Mouse (Mus musculus): ENCODE measurements around the gene Mrpl38. TPM values are rescaled to one million over a fixed set of nuclear protein-coding genes. Genes with fewer than 3 reads are reported as not detected.

Mrpl38 gene
- polyA plus RNA-seq, 1 experiment from 2014 or later: 79.8 TPM

DNA sequence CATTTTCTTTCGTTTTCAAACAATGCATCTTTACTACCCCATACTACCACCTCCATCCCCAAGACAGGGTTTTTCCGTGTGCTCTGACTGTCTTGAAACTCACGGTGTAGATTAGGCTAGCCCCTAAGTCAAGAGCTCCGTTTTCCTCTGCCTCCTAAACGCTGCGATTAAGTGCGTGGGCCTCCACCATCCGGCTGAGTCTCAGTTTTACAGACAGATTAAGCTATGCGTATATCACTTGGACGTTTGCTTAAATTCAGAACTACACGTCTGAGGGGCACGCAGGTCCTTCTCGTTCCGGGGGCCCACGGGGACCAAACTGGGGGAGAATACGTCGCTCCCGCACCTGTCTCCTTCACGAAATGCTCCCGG is 586 bp downstream of the Mrpl38 start:
- Histone ChIP-seq H3K27ac (peak overlapping the region; percentile 33), H3K4me3 (peak overlapping the region; percentile 70), H3K4me2 (peak overlapping the region; percentile 71), H3K9ac (peak overlapping the region; percentile 86), H3K36me3 (ENCODE audit: poor library complexity, severe bottlenecking) (peaks cover 50% of the 10 kb centered on the region), H3K4me1 (peaks cover 13% of the 10 kb centered on the region), H3K9me3 (replicated peaks) (no peaks in the 10 kb centered on the region), H3K27me3 (no peaks in the 10 kb centered on the region)
- peak; percentile 6 for ATAC-seq
- WGBS: under 1% methylated on average over 20 of the region's 20 CpGs

DNA sequence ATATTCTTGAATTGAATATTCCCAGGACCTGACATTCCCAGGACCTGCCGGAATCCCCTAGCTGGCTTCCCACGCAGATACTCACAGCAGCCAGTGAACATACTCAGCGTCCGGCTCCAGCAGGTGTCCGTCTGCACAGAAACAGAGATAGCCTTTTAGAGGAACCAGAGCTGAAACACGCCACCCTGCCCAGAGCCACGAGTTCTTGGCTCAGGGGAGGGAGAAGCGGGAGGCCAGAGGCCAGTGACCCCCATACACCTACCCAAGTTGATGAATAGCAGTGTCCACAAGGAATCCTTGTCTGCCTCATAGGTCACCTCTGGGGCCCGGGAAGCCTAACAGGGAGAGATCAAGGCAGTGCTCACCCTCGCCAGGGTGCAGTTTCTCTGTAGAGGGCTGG is 4.5 kb downstream of the Mrpl38 start:
- H3K9me3 ChIP-seq (replicated peaks): no peaks in the 10 kb centered on the region
- H3K36me3 ChIP-seq (ENCODE audit: poor library complexity, severe bottlenecking): peaks cover 49% of the 10 kb centered on the region
- H3K4me3 ChIP-seq: no peak overlapping the region
- H3K4me1 ChIP-seq: peaks cover 34% of the 10 kb centered on the region
- H3K27me3 ChIP-seq: no peaks in the 10 kb centered on the region
- ATAC-seq: no peak
- H3K27ac ChIP-seq: no peak overlapping the region
- no peak overlapping the region for H3K4me2 ChIP-seq
- H3K9ac ChIP-seq: no peak overlapping the region
- 92% methylated on average over 10 of the region's 10 CpGs for WGBS

- Histone ChIP-seq H3K4me3 (no peak overlapping the region), H3K27me3 (no peaks in the 10 kb centered on the region), H3K9ac (no peak overlapping the region), H3K27ac (no peak overlapping the region), H3K36me3 (ENCODE audit: poor library complexity, severe bottlenecking) (peaks cover 49% of the 10 kb centered on the region), H3K4me2 (no peak overlapping the region), H3K4me1 (peaks cover 34% of the 10 kb centered on the region), H3K9me3 (replicated peaks) (no peaks in the 10 kb centered on the region)
- ATAC-seq: no peak
- WGBS: 92% methylated on average over 5 of the region's 5 CpGs
These were observed 5.2 kb downstream of the Mrpl38 start for GRCm38 (mm10) chr11:116133497-116133896.

GRCm38 (mm10) chr11:116132366-116133333 is 6.0 kb downstream of the Mrpl38 start:
- H3K9ac ChIP-seq: no peak overlapping the region
- H3K4me1 ChIP-seq: peaks cover 29% of the 10 kb centered on the region
- H3K27ac ChIP-seq: no peak overlapping the region
- no peak overlapping the region for H3K4me2 ChIP-seq
- H3K27me3 ChIP-seq: no peaks in the 10 kb centered on the region
- H3K36me3 ChIP-seq (ENCODE audit: poor library complexity, severe bottlenecking): peaks cover 49% of the 10 kb centered on the region
- H3K4me3 ChIP-seq: no peak overlapping the region
- no peaks in the 10 kb centered on the region for H3K9me3 ChIP-seq (replicated peaks)
- no peak for ATAC-seq
- WGBS: 88% methylated on average over 16 of the region's 16 CpGs

DNA sequence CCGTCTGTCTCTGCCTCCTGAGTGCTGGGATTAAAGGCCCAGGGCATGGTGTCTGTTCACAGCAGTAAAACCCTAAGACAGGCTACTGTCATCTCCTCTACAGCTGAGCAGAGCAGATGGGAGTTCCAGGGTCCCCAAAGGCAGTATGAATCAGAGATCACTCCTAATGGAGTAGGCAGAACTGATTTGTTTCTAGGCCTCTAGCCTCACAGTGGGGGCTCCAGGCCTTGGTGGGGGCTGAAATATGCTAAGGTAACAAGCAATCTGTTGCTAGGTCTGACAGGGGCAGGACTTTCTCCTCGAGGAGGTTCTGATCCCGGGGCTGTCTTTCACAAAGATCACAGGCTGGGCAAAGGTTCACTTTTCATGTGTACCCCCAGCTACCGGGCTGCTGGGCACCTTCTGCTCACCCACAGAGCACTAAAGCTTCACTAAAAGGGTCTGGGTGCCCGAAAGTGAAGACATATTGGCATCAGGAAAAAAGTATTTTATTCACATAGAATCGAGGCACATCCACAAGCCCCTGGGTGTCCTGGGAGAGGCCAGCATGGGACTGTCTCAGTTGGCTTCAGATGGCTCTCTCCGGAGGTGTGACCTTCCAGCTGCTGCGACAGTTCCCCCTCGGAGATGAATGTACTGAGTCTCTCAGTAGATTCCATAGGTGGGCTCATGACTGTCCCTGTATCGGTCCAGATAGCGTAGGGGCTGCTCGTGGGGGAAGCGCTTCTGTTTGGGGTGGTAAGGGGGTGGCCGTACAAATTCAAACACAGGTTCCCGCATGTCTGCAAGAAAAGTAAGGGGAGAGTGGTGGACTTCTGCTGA is 7.1 kb downstream of the Mrpl38 start:
- no peaks in the 10 kb centered on the region for H3K27me3 ChIP-seq
- no peaks in the 10 kb centered on the region for H3K9me3 ChIP-seq (replicated peaks)
- H3K9ac ChIP-seq: peak overlapping the region; percentile 77; the same call in 1 of the 2 replicates
- H3K4me3 ChIP-seq: peak overlapping the region; percentile 52
- H3K36me3 ChIP-seq (ENCODE audit: poor library complexity, severe bottlenecking): peaks cover 49% of the 10 kb centered on the region
- peak overlapping the region; percentile 85 for H3K4me2 ChIP-seq
- ATAC-seq: no peak
- H3K4me1 ChIP-seq: peaks cover 28% of the 10 kb centered on the region
- 82% methylated on average over 15 of the region's 15 CpGs for WGBS
- peak overlapping the region; percentile 21; the same call in 1 of the 2 replicates for H3K27ac ChIP-seq

DNA sequence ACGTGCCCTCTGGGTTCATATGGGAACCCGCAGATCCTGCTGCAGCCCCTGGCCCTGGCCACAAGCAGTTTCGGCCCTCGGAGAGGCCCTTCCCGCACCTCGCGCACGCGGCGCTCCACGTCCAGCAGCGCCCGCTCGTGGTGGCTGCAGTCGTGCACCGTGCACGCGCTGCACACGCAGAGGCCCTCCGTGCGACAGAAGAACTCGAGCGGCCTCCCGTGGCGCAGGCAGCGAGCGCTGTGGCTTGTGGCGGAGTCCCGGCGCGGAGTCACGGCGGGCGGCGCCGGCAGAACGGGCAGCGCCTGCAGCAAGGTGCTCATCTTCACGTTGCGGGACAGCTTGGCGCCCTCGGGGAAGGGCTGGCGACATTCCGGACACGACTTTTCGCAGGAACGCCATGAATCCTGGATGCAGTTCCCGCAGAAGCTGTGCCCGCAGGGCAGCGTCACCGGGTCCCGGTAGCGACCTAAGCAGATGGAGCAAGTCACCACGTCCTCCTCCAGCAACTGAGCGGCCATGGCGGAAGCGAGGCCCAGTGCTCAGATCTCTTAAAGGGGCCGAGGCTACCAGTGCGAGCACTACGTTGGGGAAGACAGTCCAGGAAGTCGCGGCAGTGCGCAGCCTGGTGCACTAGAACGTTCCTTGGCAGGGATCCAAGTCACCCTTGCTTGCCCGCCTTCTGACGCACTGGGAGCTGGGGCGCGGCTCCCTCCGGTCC is 8.0 kb downstream of the Mrpl38 start, which contains the start of gene Trim65:
TSS of gene Trim65 (minus strand) at position 641 of the 718 bp plus-strand sequence.
- whole genome bisulfite sequencing: 1% methylated on average over 69 of the region's 69 CpGs
- H3K4me2 ChIP-seq: peak within 1 kb of the TSS; percentile 85
- no peaks in the 10 kb centered on the region for H3K27me3 ChIP-seq
- H3K36me3 ChIP-seq (ENCODE audit: poor library complexity, severe bottlenecking): peaks cover 42% of the 10 kb centered on the region
- peak within 1 kb of the TSS; percentile 83 for H3K27ac ChIP-seq
- peak within 1 kb of the TSS; percentile 52 for H3K4me3 ChIP-seq
- H3K9ac ChIP-seq: peak within 1 kb of the TSS; percentile 77
- H3K4me1 ChIP-seq: peaks cover 28% of the 10 kb centered on the region
- no peaks in the 10 kb centered on the region for H3K9me3 ChIP-seq (replicated peaks)
- peak; percentile 90 for ATAC-seq

GRCm38 (mm10) chr11:116129993-116130487 is 8.6 kb downstream of the Mrpl38 start:
- Histone ChIP-seq H3K27me3 (no peaks in the 10 kb centered on the region), H3K9me3 (replicated peaks) (no peaks in the 10 kb centered on the region), H3K9ac (peak overlapping the region; percentile 77), H3K4me2 (peak overlapping the region; percentile 85), H3K4me1 (peaks cover 28% of the 10 kb centered on the region), H3K36me3 (ENCODE audit: poor library complexity, severe bottlenecking) (peaks cover 39% of the 10 kb centered on the region), H3K4me3 (peak overlapping the region; percentile 52), H3K27ac (peak overlapping the region; percentile 83)
- peak; percentile 29 for ATAC-seq
- WGBS: 40% methylated on average over 8 of the region's 8 CpGs

- peak overlapping the region; percentile 85; the same call in 1 of the 2 replicates for H3K4me2 ChIP-seq
- peak overlapping the region; percentile 77; the same call in 1 of the 2 replicates for H3K9ac ChIP-seq
- no peaks in the 10 kb centered on the region for H3K9me3 ChIP-seq (replicated peaks)
- no peak overlapping the region for H3K4me3 ChIP-seq
- no peaks in the 10 kb centered on the region for H3K27me3 ChIP-seq
- no peak overlapping the region for H3K27ac ChIP-seq
- H3K4me1 ChIP-seq: peaks cover 28% of the 10 kb centered on the region
- 82% methylated on average over 9 of the region's 9 CpGs for WGBS
- peaks cover 31% of the 10 kb centered on the region for H3K36me3 ChIP-seq (ENCODE audit: poor library complexity, severe bottlenecking)
- no peak for ATAC-seq
These were observed 9.4 kb downstream of the Mrpl38 start for GRCm38 (mm10) chr11:116129091-116129790.

DNA sequence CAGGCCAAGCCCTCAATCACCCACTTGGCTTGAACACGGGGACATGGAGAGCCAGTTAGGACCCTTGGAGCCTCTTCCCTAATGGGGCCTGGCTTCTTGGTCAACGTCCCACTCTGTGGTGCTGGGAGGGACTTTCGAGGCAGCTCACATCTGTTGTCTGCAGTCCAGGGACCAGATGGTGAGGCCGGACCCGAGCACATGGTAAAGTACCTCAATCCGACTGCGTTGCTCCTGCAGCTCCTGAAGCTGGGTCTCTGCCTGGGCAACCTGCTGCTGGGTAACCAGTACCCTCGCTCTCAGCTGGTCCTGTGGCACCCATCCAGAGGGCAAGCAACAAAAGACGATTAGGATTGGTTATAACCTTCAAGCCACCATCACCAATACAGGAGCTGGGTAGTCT is 10.7 kb downstream of the Mrpl38 start:
- Histone ChIP-seq H3K9ac (no peak overlapping the region), H3K9me3 (replicated peaks) (no peaks in the 10 kb centered on the region), H3K4me2 (no peak overlapping the region), H3K4me3 (no peak overlapping the region), H3K4me1 (peaks cover 28% of the 10 kb centered on the region), H3K27ac (no peak overlapping the region), H3K27me3 (no peaks in the 10 kb centered on the region), H3K36me3 (ENCODE audit: poor library complexity, severe bottlenecking) (peaks cover 19% of the 10 kb centered on the region)
- no peak for ATAC-seq
- 80% methylated on average over 9 of the region's 9 CpGs for WGBS

- H3K9ac ChIP-seq: peak within 1 kb of the TSS; percentile 45; the same call in 1 of the 2 replicates
- peaks cover 28% of the 10 kb centered on the region for H3K4me1 ChIP-seq
- H3K36me3 ChIP-seq (ENCODE audit: poor library complexity, severe bottlenecking): peaks cover 13% of the 10 kb centered on the region
- H3K27ac ChIP-seq: no peak within 1 kb of the TSS
- H3K4me2 ChIP-seq: peak within 1 kb of the TSS; percentile 28; the same call in 1 of the 2 replicates
- no peak for ATAC-seq
- no peaks in the 10 kb centered on the region for H3K9me3 ChIP-seq (replicated peaks)
- H3K27me3 ChIP-seq: no peaks in the 10 kb centered on the region
- H3K4me3 ChIP-seq: no peak within 1 kb of the TSS
- 33% methylated on average over 23 of the region's 23 CpGs for WGBS
These were observed 11.3 kb downstream of the Mrpl38 start, which contains the start of gene Trim47 for GRCm38 (mm10) chr11:116127156-116127980. Trim47 (minus strand) TSS chr11:116127210.

Data from forebrain, embryonic 13.5 days (tissue).